In the genomic region with DNA sequence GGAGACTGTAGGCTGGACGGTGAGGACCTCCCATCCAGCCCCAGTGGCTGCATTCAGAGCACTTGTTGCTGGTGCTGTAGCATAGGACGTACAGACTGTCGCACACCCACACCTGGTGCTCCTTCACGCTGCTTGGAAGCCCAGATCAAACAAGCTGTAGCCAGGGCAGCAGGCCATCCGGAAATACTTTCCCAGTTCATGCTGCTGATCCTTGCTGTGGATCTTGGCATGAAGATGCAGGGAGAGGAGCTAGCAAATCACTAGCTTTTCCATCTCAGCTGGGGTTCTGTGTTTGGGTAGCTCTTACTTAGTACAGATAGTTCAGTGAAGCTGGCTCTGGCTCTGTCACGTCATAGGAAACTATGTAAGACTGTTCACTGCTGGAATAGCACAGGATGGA, we compare ENCODE assay signal across 7 mouse cellular contexts. TPM values are rescaled to one million over a fixed set of nuclear protein-coding genes. Genes with fewer than 3 reads are reported as not detected.
"Had no signal": no experiment of that assay in that cellular context is flagged by ENCODE, and none has a peak within 500 bp of the region (broad histone marks: within the 10 kb centered on the region; RNA-seq: fewer than 3 reads in every experiment).

No protein-coding gene starts in this region.

- H3K27ac ChIP-seq: neural tube, embryonic 15.5 days; stomach, embryonic 15.5 days; stomach, postnatal 0 days had no signal

- H3K27me3 ChIP-seq: neural tube, embryonic 15.5 days; stomach, embryonic 15.5 days had no signal

- H3K4me2 ChIP-seq: neural tube, embryonic 15.5 days; stomach, embryonic 15.5 days had no signal

- H3K9ac ChIP-seq: neural tube, embryonic 15.5 days; stomach, embryonic 15.5 days had no signal

- H3K4me3 ChIP-seq: neural tube, embryonic 15.5 days; stomach, embryonic 15.5 days had no signal

- H3K4me1 ChIP-seq: neural tube, embryonic 15.5 days; stomach, embryonic 15.5 days had no signal

- H3K9me3 ChIP-seq: neural tube, embryonic 15.5 days; stomach, embryonic 15.5 days had no signal

RNA-seq across cellular contexts. Expression of a gene that starts 15.8 kb away (rescaled TPM):
- polyA plus RNA-seq: neural tube, embryonic 14.5 days; neural tube, embryonic 15.5 days; spleen, adult 2 months; stomach, embryonic 14.5 days; stomach, embryonic 15.5 days; stomach, embryonic 16.5 days; stomach, postnatal 0 days had no signal
